Mouse (Mus musculus): ENCODE results near the gene Cldn7. TPM values are rescaled to one million over a fixed set of nuclear protein-coding genes. Genes with fewer than 3 reads are reported as not detected.
A peak's percentile ranks its signal among the peaks of the same experiment; 100 is the strongest.

Cldn7 gene
- polyA plus RNA-seq, 1 experiment from 2014 or later = 2.4 TPM

DNA sequence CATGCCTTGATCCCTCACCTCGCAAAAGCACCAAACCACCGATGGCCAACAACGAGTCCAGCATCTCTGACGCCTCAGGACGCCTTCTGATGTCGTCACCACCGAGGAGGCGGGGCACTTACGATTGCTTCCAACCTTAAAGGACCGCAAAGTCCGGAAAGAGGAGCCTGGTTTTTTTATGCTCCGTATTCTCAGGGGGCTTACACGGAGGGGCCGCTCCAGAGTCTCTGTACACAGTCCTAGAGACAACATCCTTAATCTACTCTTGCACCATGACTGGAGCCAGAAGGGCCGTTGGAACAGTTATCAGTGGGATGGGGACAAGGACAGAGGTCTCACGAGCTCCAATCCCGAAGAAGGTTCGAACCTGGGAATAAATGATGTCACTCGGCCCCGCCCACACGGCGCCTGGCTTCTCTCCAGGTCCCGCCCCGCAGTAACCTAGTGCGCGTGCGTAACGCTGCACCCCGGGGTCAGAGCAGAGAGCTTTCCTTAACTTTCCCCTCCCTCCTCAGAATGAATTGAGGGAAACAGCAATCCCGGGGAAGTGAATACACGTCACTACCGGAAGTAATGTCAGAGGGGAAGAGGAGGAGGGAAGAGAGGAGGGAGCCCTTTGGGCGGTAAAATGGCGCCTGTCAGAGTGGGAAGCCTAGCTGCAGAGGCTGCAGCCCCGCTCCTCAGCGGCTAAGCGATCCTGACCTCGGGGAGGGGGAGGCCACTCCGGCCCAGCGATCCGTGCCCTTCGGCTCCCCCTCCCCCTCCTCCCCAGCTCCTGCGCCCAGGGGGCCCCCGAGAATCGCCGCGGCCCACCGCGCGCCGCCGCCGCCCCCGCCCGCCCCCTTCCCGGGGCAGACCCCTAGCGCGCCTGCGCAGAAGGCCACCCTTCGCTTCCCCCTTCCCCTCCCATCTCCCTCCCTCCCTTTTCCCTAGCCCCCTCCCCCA, 15.9 kb downstream of the Cldn7 start:
- H3K36me3 ChIP-seq = peaks cover 49% of the 10 kb centered on the region

DNA sequence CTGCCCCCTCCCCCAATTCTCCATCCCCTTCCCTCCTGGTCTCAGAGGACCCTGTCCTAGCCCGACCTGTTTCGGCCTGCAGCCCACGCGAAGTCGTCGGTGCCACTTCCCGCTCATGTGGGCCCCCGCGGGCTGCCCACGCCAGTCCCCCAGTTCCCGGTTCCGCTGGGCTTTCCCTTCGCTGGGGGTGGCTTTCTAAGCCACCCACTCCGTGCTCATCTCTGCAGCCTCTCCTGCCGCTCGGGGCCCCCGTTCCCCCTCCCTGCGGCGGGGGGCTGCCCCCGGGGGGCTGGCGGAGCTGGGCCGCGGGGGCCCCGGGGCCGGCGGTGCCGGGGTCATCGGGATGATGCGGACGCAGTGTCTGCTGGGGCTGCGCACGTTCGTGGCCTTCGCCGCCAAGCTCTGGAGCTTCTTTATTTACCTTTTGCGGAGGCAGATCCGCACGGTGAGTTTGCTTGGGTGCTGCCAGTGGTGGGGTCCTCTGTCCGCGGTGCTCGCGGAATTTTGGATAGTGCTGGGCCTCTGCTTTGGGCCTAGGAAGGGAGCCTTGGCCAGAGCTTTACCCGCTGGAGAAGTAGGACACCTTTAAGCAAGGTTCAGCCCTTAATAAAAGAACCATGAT, 16.7 kb downstream of the Cldn7 start, which contains the start of gene Ctdnep1:
TSS of gene Ctdnep1 (plus strand) at position 16 of the 622 bp plus-strand sequence.
- 0 out of 2 replicates have a peak, but pooled peaks have one; percentile 1 for ATAC-seq (ENCODE audit: low read depth)
- Histone ChIP-seq H3K9ac (peak within 1 kb of the TSS; percentile 99), H3K27me3 (no peaks in the 10 kb centered on the region), H3K4me3 (replicated peaks) (peak within 1 kb of the TSS; percentile 99), H3K27ac (peak within 1 kb of the TSS; percentile 98), H3K36me3 (peaks cover 55% of the 10 kb centered on the region), H3K4me2 (peak within 1 kb of the TSS; percentile 95), H3K9me3 (replicated peaks) (no peaks in the 10 kb centered on the region), H3K4me1 (replicated peaks) (peaks cover 36% of the 10 kb centered on the region)
- DNase-seq = no peak
- under 1% methylated on average over 43 of the region's 43 CpGs for WGBS (ENCODE audit: insufficient replicate concordance)

More for the DNA sequence above, 15.9 kb downstream of the Cldn7 start:
- peak; percentile 90 for ATAC-seq (ENCODE audit: low read depth)
- Histone ChIP-seq H3K27me3 (no peaks in the 10 kb centered on the region), H3K4me2 (peak overlapping the region; percentile 95), H3K27ac (peak overlapping the region; percentile 98), H3K4me1 (replicated peaks) (peaks cover 36% of the 10 kb centered on the region), H3K4me3 (replicated peaks) (peak overlapping the region; percentile 99), H3K9me3 (replicated peaks) (no peaks in the 10 kb centered on the region), H3K9ac (peak overlapping the region; percentile 99)
- DNase-seq = peak; percentile 98
- WGBS (ENCODE audit: insufficient replicate concordance) = 1% methylated on average over 44 of the region's 60 CpGs

DNA sequence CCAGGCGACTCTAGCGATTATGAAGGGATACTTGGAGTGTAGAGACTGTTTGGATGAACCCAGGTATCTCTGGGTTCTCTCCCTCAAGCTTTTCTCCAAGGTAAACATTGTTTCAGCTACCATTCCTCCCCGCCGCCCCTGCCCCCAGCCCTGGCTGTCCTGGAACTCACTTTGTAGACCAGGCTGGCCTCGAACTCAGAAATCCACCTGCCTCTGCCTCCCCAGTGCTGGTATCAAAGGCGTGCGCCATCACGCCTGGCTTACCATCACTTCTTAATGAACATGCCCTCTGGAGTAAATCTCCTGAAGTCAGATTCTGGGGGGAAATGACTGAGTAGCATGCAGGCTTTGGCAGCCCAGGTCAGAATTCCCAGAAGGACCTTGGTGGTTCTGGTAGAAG, 17.6 kb downstream of the Cldn7 start, which contains the start of gene Elp5:
TSS of gene Elp5 (minus strand) at position 293 of the 400 bp plus-strand sequence.
- H3K9me3 ChIP-seq (replicated peaks) = no peaks in the 10 kb centered on the region
- no peaks in the 10 kb centered on the region for H3K27me3 ChIP-seq
- H3K4me1 ChIP-seq (replicated peaks) = peaks cover 34% of the 10 kb centered on the region
- no peak for DNase-seq
- ATAC-seq (ENCODE audit: low read depth) = no peak
- peak within 1 kb of the TSS; percentile 95 for H3K4me2 ChIP-seq
- peak within 1 kb of the TSS; percentile 99 for H3K4me3 ChIP-seq (replicated peaks)
- 49% methylated on average over 8 of the region's 8 CpGs for WGBS (ENCODE audit: insufficient replicate concordance)
- peak within 1 kb of the TSS; percentile 98 for H3K27ac ChIP-seq
- H3K9ac ChIP-seq = peak within 1 kb of the TSS; percentile 99
- H3K36me3 ChIP-seq = peaks cover 57% of the 10 kb centered on the region

- DNase-seq (no peak), ATAC-seq (ENCODE audit: low read depth) (no peak)
- Histone ChIP-seq H3K36me3 (peaks cover 59% of the 10 kb centered on the region), H3K9ac (peak overlapping the region; percentile 99), H3K4me2 (peak overlapping the region; percentile 95), H3K4me1 (replicated peaks) (peaks cover 34% of the 10 kb centered on the region), H3K4me3 (replicated peaks) (peak overlapping the region; percentile 99), H3K9me3 (replicated peaks) (no peaks in the 10 kb centered on the region), H3K27me3 (no peaks in the 10 kb centered on the region), H3K27ac (peak overlapping the region; percentile 98)
- WGBS (ENCODE audit: insufficient replicate concordance) = 29% methylated on average over 5 of the region's 5 CpGs
Measured at GRCm38 (mm10) chr11:69982877-69983276, 18.3 kb downstream of the Cldn7 start.

- ATAC-seq (ENCODE audit: low read depth) = no peak
- no peaks in the 10 kb centered on the region for H3K27me3 ChIP-seq
- H3K4me1 ChIP-seq (replicated peaks) = peaks cover 34% of the 10 kb centered on the region
- H3K9ac ChIP-seq = peak overlapping the region; percentile 99
- peaks cover 59% of the 10 kb centered on the region for H3K36me3 ChIP-seq
- H3K9me3 ChIP-seq (replicated peaks) = no peaks in the 10 kb centered on the region
- WGBS (ENCODE audit: insufficient replicate concordance) = 83% methylated on average over 4 of the region's 4 CpGs
- DNase-seq = no peak
- peak overlapping the region; percentile 98 for H3K27ac ChIP-seq
- H3K4me2 ChIP-seq = peak overlapping the region; percentile 95
- H3K4me3 ChIP-seq (replicated peaks) = peak overlapping the region; percentile 99
Measured at GRCm38 (mm10) chr11:69983377-69983776, 18.8 kb downstream of the Cldn7 start.

- no peak for DNase-seq
- Histone ChIP-seq H3K27me3 (no peaks in the 10 kb centered on the region), H3K4me3 (replicated peaks) (no peak overlapping the region), H3K4me1 (replicated peaks) (peaks cover 25% of the 10 kb centered on the region), H3K4me2 (no peak overlapping the region), H3K9ac (no peak overlapping the region), H3K27ac (no peak overlapping the region), H3K36me3 (peaks cover 64% of the 10 kb centered on the region), H3K9me3 (replicated peaks) (no peaks in the 10 kb centered on the region)
- 89% methylated on average over 8 of the region's 8 CpGs for WGBS (ENCODE audit: insufficient replicate concordance)
- no peak for ATAC-seq (ENCODE audit: low read depth)
Measured at GRCm38 (mm10) chr11:69984431-69984830, 19.9 kb downstream of the Cldn7 start.

DNA sequence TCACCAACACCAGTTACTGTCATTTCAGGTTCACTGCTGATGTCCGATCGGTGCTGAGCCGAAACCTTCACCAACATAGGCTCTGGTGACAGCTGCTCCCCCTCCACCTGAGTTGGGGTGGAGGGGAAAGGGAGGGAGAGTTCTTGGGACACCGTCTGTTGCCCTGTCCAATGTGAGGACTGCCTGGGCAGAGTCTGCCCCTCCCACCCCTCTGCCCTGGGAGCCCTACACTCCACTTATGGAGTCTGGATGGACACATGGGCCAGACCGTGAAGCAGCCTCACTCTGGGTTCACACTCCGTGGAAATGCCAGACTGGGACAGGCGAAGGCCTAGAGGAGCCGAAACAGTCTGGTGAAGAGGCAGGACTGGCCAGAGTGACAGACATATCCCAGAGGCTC, 25.4 kb downstream of the Cldn7 start:
- H3K27ac ChIP-seq = peak overlapping the region; percentile 98
- 86% methylated on average over 8 of the region's 8 CpGs for WGBS (ENCODE audit: insufficient replicate concordance)
- ATAC-seq (ENCODE audit: low read depth) = no peak
- no peak overlapping the region for H3K4me3 ChIP-seq (replicated peaks)
- DNase-seq = no peak
- peak overlapping the region; percentile 67; the same call in 1 of the 2 replicates for H3K9ac ChIP-seq
- H3K36me3 ChIP-seq = peaks cover 70% of the 10 kb centered on the region
- no peaks in the 10 kb centered on the region for H3K27me3 ChIP-seq
- H3K4me1 ChIP-seq (replicated peaks) = peaks cover 33% of the 10 kb centered on the region
- H3K4me2 ChIP-seq = peak overlapping the region; percentile 78
- no peaks in the 10 kb centered on the region for H3K9me3 ChIP-seq (replicated peaks)

DNA sequence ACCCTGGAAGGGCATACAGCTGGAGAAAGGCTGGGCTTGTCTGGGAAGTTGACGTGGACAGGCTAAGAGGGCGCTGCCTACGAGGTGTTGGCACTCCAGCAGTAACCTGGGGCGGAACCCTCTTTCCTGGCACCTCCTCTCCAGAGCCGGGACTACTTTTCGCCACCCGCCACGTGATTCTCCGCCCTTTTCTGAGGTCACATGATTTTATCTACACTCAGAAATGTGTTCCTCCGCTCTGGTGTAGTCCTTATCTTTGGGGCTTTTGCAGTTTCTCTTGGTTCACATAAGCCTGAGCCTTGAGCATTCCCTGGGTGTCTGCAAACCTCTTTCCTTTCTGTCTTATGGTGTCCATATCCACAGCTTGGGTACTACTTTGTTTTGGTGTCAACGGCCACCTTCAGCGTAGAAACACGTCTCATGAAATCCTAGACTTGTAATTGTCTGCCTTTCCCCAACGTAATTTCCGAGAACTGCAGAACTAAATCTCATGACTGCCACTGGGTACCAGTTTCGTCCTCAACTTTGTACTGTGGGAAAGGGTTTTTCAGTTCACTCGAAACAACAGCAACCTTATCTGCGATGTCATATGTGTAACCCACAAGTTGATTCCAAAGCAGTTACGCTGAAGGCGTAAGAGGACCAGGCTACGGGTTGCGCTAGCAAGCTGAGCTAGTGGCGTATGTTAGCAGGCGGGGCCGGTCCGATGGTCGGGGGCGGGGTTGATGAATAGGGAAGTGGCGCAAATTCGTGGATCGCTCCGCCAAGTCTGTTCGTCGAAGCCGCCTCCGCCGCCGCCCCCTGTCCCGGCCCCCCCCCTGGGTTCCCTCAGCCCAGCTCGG, 26.5 kb downstream of the Cldn7 start, which contains the start of gene Gabarap:
TSS of gene Gabarap (plus strand) at position 294 of the 842 bp plus-strand sequence.
- no peaks in the 10 kb centered on the region for H3K9me3 ChIP-seq (replicated peaks)
- WGBS (ENCODE audit: insufficient replicate concordance) = under 1% methylated on average over 40 of the region's 40 CpGs
- H3K4me2 ChIP-seq = peak within 1 kb of the TSS; percentile 78
- H3K27me3 ChIP-seq = no peaks in the 10 kb centered on the region
- peak within 1 kb of the TSS; percentile 86 for H3K9ac ChIP-seq
- DNase-seq = peak; percentile 93
- H3K4me3 ChIP-seq (replicated peaks) = peak within 1 kb of the TSS; percentile 74
- peak within 1 kb of the TSS; percentile 98 for H3K27ac ChIP-seq
- ATAC-seq (ENCODE audit: low read depth) = peak; percentile 65
- peaks cover 33% of the 10 kb centered on the region for H3K4me1 ChIP-seq (replicated peaks)
- peaks cover 60% of the 10 kb centered on the region for H3K36me3 ChIP-seq

GRCm38 (mm10) chr11:69991711-69992110, 27.1 kb downstream of the Cldn7 start:
- under 1% methylated on average over 15 of the region's 15 CpGs for WGBS (ENCODE audit: insufficient replicate concordance)
- H3K4me2 ChIP-seq = peak overlapping the region; percentile 78
- H3K9me3 ChIP-seq (replicated peaks) = no peaks in the 10 kb centered on the region
- peak overlapping the region; percentile 74 for H3K4me3 ChIP-seq (replicated peaks)
- no peak for DNase-seq
- peaks cover 33% of the 10 kb centered on the region for H3K4me1 ChIP-seq (replicated peaks)
- H3K27ac ChIP-seq = peak overlapping the region; percentile 98
- peak overlapping the region; percentile 86 for H3K9ac ChIP-seq
- peaks cover 53% of the 10 kb centered on the region for H3K36me3 ChIP-seq
- no peaks in the 10 kb centered on the region for H3K27me3 ChIP-seq
- ATAC-seq (ENCODE audit: low read depth) = peak; percentile 21; the same call in 1 of the 2 replicates

DNA sequence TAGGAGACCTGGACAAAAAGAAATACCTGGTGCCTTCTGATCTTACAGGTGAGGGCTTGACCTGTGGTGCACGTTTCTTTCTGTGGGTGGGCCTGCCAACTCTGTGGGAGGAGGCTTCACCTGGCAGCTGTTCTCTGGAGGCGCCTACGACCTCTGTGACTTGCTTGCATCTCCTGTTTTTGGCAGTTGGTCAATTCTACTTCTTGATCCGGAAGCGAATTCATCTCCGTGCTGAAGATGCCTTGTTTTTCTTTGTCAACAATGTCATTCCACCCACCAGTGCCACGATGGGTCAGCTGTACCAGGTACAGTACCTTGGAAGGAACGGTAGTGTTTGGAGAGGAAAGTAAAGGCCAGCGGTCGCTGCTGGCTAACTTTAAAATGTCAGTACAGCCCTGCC, 27.8 kb downstream of the Cldn7 start:
- peak overlapping the region; percentile 15 for H3K27ac ChIP-seq
- peaks cover 40% of the 10 kb centered on the region for H3K4me1 ChIP-seq (replicated peaks)
- no peaks in the 10 kb centered on the region for H3K9me3 ChIP-seq (replicated peaks)
- no peaks in the 10 kb centered on the region for H3K27me3 ChIP-seq
- ATAC-seq (ENCODE audit: low read depth) = no peak
- 79% methylated on average over 10 of the region's 10 CpGs for WGBS (ENCODE audit: insufficient replicate concordance)
- H3K9ac ChIP-seq = peak overlapping the region; percentile 86
- peaks cover 47% of the 10 kb centered on the region for H3K36me3 ChIP-seq
- peak overlapping the region; percentile 78 for H3K4me2 ChIP-seq
- no peak for DNase-seq
- peak overlapping the region; percentile 74 for H3K4me3 ChIP-seq (replicated peaks)
